Mouse (Mus musculus): ENCODE results near the gene Eng.

Gene Eng

DNA sequence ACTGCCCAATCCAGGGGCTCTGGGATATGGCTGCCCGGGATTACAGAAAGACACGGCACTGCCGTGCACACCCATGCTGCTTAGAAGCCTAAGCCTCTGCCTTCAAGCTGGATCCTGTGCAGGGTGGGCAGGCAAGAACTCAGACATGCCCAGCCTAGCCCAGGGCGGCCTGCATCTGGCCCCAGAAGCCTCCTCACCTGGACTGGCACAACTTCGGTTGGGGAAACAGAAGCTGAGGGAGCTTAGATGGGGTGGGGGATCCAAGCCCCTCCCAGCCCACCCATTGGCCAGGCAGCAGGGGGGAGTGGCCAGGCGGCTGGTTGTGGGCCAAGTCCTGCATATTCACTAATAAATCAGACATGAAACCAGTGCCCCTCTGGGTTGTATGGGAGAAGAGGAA, 35.4 kb downstream of the Eng start:
- DNase-seq (ENCODE audit: low read depth, low spot score), result no peak

DNA sequence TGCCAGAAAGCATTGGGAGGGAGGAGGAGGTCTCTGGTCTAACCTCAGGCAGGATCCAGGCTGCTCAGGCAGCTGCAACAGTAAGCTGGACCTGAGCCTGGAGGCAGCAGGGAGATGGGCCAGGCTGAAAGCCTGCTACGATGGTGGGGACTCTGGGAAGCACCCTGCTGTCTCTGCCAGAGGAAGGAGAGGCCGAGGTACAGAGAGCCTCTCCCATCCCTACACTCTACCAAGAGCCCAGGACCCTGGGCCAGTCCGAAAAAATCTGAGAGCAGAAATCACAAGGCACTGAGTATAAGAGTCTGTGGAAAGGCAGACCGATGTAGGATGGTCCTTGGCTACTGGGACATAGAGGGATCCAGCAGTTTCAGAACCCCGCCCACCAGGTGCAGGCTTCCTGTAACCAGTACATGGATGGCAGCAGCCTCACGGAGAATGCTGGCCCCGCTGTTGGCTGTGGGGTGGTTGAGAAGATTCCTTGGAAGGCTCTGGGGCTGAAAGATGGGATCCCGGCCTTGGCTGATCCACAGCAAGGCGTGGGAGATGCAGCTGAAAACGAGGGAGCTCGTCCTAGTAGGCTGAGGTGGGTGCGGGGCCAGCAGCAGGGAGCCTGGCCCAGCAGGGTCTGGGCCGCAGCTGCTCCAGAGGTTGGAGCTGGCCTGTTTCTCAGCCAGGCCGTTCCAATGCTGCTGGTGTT, 36.5 kb downstream of the Eng start:
- no peak for DNase-seq (ENCODE audit: low read depth, low spot score)

DNA sequence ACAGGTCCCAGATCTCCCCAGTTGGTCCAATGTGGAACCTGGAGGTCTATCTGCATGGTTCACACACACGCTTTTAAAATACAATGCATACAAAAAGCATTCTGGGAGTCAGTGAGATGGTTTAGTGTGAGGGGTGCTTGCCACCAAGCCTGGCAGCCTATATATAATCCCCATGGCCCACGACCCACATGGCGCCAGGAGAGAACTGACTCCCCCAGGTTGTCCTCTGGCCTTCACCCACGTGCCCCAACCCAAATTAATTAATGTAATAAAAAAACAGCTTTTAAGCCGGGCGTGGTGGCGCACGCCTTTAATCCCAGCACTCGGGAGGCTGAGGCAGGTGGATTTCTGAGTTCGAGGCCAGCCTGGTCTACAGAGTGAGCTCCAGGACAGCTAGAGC, 37.3 kb downstream of the Eng start:
- DNase-seq (ENCODE audit: low read depth, low spot score), result no peak

DNA sequence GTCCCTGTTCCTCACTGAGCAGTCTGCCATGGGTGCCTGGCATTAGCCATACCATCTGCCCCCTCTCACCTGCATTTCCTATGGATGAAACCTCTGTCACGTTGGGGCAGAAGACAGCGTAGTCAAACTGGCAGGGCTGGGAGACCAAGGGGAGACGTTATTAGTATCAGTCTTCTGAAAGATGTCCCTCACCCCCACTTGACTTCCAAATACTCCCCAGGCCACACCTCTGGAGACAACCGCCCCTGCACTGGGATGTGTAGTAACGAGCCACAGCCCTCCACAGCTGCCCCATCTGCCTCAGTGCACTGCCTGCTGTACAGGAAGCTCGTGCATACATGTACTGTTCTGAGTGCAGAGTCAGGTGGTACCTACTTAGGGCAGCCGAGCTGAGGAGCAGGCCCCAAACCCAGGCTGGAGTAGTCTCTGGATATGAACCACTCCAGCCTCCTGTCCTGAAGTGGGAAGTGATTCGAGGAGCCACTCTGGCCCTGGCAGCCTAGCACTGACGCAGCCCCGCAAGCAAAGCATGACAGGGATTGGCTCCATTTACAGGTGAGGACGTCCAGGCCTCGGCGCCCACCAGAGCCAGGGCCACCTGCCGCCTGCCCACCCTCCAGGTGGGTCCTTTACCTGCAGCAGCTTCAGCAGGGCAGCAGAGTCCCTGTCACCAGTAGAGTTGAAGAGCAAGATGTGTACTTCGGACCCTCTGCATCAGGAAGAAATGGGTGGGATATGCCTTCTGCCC, 38.5 kb downstream of the Eng start:
- no peak for DNase-seq (ENCODE audit: low read depth, low spot score)

DNA sequence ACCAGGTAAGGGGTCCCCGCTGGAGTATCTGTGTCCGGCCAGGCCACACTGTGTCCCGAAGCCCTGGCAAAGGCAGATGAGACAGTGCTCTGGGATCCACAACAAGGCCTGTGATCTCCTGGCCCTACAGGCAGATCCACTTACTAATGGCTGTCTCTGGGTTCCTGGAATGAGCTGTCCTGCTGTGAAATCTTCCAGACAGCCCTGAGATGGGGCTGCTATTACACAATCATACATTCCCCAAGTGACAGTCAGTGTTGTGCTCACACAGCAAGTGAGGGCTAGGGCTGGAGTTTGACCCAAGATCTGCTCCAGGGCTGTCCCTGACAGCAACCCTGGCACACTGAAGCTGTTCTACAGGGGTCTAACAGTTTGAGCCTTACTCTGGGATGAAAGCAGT, 39.4 kb downstream of the Eng start:
- DNase-seq (ENCODE audit: low read depth, low spot score), result peak; percentile 90

DNA sequence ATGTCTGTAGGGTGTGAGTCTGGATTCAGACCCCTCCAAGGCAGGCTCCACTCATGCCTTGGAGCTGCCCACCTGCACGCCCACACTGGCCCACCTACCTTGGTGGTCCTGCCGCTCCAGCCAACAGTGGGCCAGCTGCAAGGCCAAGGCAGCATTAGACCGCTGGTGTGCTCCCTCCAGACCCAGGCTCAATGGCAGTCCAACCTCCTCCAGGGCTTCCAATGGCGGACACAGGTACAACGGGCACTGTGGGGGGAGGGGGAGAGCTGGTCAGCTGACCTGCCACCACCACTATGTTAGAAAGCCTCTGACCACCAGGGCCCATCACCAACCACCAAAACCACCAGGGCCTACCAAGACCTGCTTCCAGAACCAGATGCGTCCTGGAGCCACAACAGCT, 40.2 kb downstream of the Eng start:
- DNase-seq (ENCODE audit: low read depth, low spot score), result no peak

DNA sequence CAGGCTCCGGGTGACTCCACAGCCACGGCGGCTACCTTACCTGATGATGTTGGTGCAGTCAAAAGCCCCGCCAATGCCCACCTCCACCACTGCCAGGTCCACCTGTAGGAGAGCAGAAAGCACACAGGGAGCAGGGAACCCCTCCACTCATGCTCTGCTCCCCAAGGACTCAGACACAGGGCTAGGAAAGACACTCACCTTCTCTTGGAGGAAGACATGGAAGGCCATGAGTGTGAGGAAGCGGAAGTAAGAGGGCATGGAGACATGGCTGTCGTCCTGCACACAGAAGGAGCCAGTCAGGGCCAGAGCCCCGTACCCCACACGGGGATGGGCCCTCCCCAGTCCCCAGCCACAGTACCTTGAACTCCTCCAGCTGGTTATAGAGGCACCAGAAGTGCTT, 41.2 kb downstream of the Eng start:
- no peak for DNase-seq (ENCODE audit: low read depth, low spot score)

DNA sequence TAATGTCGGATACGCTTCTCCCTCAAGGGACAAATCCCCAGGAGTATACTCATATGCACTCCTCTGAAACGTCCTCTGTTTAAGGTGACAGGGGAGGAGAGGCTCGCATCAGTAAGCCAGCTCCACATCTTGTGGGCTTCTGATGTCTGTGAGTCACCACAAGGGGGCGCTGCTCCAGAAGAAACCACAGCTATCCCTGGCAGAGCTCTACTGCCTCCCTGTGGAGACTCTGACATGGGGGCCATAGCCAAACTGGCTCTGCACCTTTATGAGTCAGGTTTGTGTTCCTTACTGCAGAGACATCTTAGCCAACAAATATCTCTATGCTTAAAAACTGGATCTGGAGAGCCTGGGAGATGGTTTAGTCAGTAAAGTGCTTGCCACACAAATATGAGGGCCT, 43.0 kb downstream of the Eng start:
- DNase-seq (ENCODE audit: low read depth, low spot score), result peak; percentile 98

DNA sequence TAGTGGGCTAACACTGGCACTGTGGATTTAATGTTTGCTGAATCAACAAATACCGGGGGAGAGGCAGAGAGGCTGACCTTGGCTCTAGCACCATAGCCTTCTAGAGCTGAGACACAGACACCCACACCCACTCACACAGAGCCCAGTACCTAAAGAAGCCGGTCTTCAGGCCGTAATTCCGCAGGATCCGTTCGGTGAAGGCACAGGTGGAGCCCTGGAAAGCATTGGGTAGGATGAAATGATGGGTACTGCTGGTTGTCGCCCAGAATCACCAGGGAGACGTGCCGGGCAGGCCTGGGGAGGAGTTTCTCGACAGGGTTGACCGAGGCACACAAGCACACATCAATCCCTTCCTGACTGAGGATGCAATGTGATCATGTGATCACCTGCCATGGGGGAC, 44.6 kb downstream of the Eng start:
- DNase-seq (ENCODE audit: low read depth, low spot score), result no peak

DNA sequence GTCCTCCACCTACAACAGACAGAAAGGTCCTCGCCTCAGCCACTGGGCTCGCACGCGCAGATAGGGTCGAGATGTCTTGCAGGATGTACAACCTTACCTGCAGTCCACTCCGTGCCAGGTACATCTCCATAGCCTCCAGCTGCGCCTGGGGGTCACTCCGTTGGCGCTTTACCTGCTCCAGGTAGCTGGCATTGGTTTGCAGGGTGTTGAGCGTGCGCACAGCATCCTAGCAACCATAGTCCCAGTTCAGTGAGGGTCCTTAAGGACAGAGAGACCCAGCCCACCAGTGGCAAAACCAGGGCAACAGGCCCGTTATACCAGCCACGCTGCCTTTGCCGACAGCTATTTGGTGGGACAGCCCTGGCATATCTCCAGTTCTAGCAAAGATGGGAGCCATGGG, 46.1 kb downstream of the Eng start:
- DNase-seq (ENCODE audit: low read depth, low spot score), result no peak

DNA sequence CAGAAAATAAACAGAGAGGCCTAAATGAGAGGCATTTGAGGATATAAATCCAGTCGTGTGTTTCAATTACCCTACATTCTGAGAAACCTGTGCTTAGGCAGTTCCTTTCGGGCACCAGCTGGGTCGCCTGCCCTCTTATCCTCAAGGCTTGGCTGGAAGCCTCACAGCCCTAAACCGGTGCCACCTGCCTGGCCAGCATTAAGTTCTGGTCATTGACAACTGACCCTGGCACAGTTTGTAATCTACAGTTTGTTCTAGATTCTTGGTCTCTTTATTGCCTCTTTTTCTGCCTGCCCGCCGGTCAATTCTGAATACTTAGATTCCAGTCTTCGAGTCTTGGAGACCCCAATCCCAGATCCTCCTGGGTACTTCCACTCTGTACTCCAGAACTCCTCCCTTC, 46.9 kb downstream of the Eng start:
- no peak for DNase-seq (ENCODE audit: low read depth, low spot score)

DNA sequence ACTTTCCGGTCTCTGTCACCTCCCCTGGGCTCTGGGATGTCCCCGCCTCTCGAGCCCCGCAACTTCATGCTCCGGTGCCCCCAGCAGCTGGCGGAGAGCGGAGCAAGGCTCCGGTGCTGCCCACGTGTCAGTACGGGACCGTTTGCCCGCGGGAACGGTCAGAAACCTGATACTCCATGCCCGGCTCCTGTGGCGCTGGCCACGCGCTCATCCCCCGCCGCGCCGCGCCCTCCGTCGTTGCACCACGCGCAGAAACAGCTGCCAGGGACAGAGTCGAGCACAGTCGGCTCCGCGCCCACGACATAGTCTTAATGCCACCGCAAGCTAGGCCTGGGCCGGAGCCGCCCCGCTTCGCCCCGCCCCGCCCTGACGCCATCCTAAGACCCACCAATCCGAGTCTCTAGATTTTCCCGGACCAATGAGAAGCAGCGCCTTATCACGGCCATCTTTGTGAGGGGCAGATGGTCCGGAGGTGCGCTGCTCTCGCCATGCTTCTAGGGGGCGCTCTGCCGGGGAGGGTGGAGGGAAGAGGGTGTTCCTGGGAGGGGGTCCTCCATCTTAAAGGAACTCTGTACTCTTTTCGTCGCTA, 47.5 kb downstream of the Eng start:
- peak; percentile 98 for DNase-seq (ENCODE audit: low read depth, low spot score)

DNA sequence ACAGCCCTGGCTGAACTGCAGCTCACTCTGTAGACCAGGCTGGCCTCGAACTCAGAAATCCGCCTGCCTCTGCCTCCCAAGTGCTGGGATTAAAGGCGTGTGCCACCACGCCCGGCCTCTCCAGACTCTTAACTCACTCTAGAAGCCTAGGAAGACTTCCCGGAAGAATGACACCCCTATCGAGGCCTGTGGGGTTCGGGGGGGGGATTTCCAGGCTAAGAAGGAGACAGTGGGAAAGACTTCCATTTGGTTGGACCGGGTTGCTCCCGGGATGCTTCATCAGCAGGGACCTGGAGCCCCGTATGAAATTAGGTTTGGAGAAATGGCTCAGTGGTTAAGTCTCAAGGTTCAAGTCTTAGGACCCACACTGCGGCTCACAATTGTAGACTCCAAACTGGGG, 48.3 kb downstream of the Eng start:
- DNase-seq (ENCODE audit: low read depth, low spot score), result no peak

DNA sequence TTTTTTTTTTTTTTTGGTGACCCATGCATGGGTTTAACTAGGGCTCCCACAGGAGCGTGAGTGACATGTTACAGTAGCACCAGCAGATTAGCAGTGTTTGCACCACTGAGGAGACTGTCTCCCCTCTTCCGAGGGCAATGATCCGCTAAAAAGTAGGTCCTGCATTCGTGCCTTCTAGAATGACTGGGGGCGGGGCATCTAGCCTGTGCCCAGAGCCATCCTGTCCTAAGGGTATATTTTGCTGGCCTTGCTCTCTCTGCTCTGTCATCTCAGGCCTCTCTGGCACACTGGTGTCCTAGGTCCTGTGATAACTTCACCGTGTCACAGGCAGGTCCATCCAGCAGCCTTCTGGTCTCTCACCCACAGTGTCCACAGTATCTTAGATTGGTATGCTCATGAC, 53.3 kb downstream of the Eng start:
- no peak for DNase-seq (ENCODE audit: low read depth, low spot score)

DNA sequence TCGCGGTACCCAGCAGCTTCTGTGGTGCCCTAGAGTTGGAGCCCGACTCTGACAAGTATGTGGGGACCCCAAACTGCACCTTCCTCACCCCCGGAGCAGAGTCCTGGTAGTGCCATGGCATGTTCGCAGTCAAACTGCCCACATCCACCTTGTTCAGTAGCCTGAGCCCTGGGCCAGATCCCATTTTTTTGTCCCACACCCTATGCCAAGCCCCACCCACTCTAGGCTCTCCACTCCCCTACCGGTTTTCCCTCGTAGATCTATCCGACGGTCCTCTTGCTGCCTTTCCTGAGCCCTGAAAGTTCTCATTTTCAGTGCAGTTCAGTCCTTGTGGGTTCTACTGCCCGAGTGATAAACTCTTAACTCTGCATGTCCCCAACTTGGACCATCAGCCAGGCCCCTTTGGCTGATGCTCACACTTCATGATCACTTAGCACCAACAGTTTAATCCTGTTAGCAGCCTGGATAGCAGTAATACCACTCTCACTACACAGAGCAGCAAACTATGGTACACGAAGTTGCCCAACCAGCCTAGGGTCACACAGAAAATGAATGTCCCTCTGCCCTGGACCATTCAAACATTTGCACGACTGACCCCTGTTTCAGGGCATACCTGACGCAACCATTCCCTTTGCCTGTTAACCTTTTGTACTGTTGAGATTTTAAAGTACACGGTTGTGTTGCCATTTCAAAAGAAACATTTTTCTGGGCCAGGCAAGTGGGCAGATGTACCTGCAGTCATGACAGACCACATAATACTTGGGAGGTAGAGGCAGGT, 54.8 kb downstream of the Eng start:
- no peak for DNase-seq (ENCODE audit: low read depth, low spot score)

DNA sequence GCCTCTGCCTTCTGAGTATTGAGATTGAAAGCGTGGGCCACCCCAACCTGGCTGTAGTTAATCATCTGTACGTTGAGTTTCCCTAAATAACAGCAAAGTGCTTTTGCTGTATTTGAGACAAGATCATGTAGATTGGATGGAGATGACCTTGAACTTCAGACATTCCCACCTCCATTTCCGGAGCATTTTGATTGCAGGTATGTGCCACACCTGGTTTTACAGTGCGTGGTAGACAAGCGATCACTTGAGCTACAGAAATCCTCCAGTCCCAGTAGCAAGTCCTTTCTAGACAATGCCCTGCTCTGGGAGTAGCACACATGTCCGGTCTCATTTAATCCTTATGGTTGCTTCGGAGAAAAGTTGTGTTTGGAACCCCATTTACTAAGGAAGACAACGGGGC, 56.7 kb downstream of the Eng start:
- no peak for DNase-seq (ENCODE audit: low read depth, low spot score)

DNA sequence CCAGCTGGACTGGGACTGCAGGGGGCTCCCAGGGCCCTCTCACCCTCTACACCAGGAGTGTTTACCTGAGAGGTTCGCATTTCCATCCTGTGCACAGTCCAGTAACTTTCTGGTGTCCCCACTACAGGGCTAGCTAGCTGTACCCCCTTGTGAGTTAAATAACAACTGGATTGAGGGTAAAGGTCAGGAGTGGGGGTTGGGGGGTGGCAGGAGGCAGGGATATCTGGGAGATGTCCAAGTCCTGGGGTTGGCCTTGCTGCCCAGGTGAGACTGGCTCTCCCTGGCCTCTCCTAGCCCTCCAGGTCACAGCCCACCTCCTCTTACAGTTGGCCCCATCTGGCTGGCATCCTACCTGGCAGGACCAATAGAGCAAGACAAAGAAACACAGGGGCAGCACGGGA, 57.6 kb downstream of the Eng start, which contains the start of gene Fpgs:
Gene Fpgs (minus strand): TSS at position 125 of the 401 bp plus-strand sequence.
- DNase-seq (ENCODE audit: low read depth, low spot score), result no peak

DNA sequence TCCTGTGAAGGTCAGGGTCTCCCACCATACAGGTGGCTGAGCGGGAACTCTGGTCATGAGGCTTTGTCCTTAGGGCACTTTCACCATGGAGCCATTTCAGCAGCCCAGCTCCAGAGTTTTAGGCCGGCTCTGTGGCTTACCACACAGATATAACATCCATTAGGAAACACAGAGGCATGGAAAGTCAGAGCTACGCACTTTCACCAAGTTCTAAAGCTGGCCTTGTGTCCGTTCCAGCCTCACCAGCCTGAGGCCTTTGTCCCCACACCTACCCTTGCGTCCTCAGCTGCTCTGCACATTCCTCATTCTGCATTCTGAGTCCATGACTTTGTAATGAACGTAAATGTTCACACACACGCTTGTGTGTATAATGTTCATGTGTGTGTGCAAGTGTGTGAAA, 58.6 kb downstream of the Eng start:
- DNase-seq (ENCODE audit: low read depth, low spot score), result no peak

DNA sequence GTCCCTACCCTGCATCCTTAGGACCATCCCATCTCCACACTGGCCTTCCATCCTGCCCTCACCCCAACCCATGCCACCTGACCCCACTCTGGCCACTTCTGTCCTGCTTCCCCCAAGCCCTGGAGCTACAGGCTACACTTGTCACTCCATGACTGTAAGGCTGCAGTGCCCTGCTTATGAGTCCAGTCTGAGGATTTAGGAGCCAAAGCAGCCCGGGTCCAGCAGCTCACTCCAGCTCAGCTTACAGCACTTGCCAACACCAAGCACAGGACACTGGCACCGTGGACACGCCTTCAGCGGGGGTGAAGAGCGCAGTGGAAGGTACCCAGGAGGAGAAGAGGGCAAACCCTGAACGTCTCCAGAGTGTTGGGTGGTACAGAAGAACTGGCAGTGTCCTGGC, 60.6 kb downstream of the Eng start:
- no peak for DNase-seq (ENCODE audit: low read depth, low spot score)

DNA sequence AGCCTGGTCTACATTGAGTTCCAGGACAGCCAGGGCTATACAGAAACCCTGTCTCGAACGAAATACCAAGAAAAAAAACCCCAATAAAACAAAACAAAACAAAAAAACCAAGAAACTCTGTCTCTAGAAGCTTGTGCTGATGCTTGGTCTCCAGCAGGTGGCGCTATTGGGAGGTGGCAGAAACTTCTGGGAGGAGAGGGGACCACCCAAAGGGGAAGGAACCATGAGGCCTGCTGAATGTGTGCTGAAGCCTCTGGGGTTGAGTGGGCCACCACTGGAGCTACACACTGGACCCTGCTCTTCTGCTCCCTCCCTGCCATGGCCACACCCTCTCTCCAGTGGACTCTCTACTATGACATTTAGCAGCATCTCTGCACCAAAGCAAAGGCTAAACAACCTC, 62.2 kb downstream of the Eng start:
- peak; percentile 79 for DNase-seq (ENCODE audit: low read depth, low spot score)

DNA sequence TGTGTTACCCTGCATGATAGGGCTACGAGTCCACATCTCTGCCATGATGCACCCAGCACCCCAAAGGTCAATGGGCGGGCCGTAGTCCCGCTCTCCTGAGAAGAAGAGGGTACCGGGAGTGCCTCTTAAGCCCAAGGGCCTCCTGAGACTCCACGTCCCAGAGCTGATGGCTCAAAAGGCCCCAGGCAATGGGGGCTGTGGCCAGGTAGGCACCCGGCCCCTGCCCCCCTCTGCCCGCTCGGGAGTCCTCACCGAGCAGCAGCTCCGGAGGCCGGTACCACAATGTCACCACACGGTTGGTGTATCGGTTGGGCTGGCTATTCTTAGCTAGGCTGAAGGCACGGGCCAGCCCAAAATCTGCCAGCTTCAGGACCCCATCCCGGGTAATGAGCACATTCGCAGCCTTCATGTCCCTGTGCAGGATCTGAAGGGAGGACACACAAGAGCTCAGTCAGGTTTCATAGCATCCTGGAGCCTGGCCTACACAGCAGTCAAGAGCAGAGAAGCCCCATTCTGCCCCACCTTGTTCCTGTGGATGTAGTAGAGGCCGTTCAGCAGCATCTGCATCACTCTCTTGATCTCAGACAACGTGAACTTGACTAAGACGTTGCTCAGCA, 63.2 kb downstream of the Eng start:
- no peak for DNase-seq (ENCODE audit: low read depth, low spot score)

DNA sequence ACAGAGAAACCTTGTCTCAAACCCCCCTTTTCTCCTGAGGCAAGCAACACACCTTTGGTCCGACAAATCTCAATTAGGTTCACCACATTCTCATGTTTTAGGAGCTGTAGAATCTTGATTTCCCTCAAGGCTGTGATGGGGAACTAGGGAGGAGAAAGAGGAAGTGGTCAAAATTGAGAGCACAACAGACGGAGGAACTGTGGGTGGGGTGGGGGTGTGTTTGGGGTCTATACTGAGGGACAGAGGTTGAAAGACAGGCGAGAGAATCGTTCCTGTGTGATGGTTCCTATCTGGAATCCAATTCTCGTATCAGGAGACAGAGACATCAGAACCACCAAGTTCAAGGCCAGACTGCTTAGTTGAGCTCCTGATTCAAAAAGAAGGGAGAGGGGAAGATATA, 64.0 kb downstream of the Eng start:
- no peak for DNase-seq (ENCODE audit: low read depth, low spot score)

All from 3T3-L1 (cell line).